Mouse (Mus musculus): ENCODE results near the gene Grik3.
A peak's percentile ranks its signal among the peaks of the same experiment; 100 is the strongest.

The Grik3 gene

GRCm38 (mm10) chr4:125490661-125491504 is at the start of gene Grik3:
TSS of gene Grik3 (plus strand) at chr4:125490700.
- DNase-seq (ENCODE audit: inconsistent ontology term): no peak

GRCm38 (mm10) chr4:125441821-125442220 is 48.7 kb upstream of the Grik3 start:
- DNase-seq (ENCODE audit: inconsistent ontology term): no peak

- DNase-seq (ENCODE audit: inconsistent ontology term): no peak
Measured at GRCm38 (mm10) chr4:125444366-125444765, 46.1 kb upstream of the Grik3 start.

- DNase-seq (ENCODE audit: inconsistent ontology term): no peak
Measured at GRCm38 (mm10) chr4:125450602-125451321, 39.7 kb upstream of the Grik3 start.

- no peak for DNase-seq (ENCODE audit: inconsistent ontology term)
Measured at GRCm38 (mm10) chr4:125451821-125452220, 38.7 kb upstream of the Grik3 start.

- DNase-seq (ENCODE audit: inconsistent ontology term): no peak
Measured at GRCm38 (mm10) chr4:125456506-125456905, 34.0 kb upstream of the Grik3 start.

- DNase-seq (ENCODE audit: inconsistent ontology term): no peak
Measured at GRCm38 (mm10) chr4:125457152-125458093, 33.1 kb upstream of the Grik3 start.

- no peak for DNase-seq (ENCODE audit: inconsistent ontology term)
Measured at GRCm38 (mm10) chr4:125459791-125460190, 30.7 kb upstream of the Grik3 start.

- DNase-seq (ENCODE audit: inconsistent ontology term): no peak
Measured at GRCm38 (mm10) chr4:125469711-125470372, 20.7 kb upstream of the Grik3 start.

GRCm38 (mm10) chr4:125474903-125475302 is 15.6 kb upstream of the Grik3 start:
- no peak for DNase-seq (ENCODE audit: inconsistent ontology term)

- no peak for DNase-seq (ENCODE audit: inconsistent ontology term)
Measured at GRCm38 (mm10) chr4:125478071-125478470, 12.4 kb upstream of the Grik3 start.

- DNase-seq (ENCODE audit: inconsistent ontology term): no peak
Measured at GRCm38 (mm10) chr4:125481256-125481655, 9.2 kb upstream of the Grik3 start.

GRCm38 (mm10) chr4:125484131-125484530 is 6.4 kb upstream of the Grik3 start:
- no peak for DNase-seq (ENCODE audit: inconsistent ontology term)

- DNase-seq (ENCODE audit: inconsistent ontology term): no peak
Measured at GRCm38 (mm10) chr4:125485416-125486239, 4.9 kb upstream of the Grik3 start.

GRCm38 (mm10) chr4:125486616-125487015 is 3.9 kb upstream of the Grik3 start:
- DNase-seq (ENCODE audit: inconsistent ontology term): peak; percentile 27

GRCm38 (mm10) chr4:125487031-125487430 is 3.5 kb upstream of the Grik3 start:
- DNase-seq (ENCODE audit: inconsistent ontology term): no peak

- DNase-seq (ENCODE audit: inconsistent ontology term): no peak
Measured at GRCm38 (mm10) chr4:125488796-125489637, 1.5 kb upstream of the Grik3 start.

GRCm38 (mm10) chr4:125489901-125490590 is 454 bp upstream of the Grik3 start:
- DNase-seq (ENCODE audit: inconsistent ontology term): peak; percentile 35

Data from Muller cell, postnatal 12 days (primary cell).